Mouse (Mus musculus): Measurements from ENCODE around the gene Polr2h.

Polr2h gene

DNA sequence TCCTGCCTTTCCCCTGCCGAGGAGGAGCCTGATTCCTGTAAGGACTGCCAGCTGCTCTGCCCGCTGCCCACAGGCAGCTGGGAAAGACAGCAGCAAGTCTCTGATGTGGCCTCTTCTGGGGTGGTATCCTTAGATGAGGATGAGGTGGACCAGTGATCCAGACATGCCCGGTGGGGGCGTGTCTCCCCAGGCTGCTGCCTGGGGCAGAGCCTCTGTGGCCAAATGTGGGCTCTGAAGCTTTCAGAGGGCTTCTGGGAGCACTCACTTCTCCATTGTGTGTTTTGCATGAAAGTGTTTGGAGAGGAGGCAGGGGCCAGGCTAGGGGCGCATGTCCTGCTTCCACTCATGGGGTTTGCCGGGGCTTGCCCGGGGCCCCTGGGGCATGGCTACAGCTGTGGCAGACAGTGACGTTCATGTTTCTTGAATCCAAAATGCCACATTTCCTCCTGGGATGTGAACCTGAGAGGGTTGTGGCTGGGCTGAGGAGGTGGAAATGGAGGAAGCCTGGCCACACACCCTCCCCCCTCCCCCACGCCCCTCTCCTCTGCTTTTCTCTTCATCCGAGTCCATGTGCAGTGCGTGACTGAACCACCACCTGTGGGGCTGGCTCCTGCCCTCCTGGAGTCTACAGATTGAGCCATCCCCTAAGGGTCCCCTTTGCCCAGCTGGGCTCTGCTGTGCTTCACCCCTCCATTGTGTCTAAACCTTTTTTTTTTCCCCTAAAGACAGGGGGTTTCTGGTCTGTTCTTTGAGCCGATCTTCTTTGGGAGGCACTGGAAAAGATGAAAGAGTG is 15.5 kb upstream of the Polr2h start:
- DNase-seq (ENCODE audit: low spot score): no peak

DNA sequence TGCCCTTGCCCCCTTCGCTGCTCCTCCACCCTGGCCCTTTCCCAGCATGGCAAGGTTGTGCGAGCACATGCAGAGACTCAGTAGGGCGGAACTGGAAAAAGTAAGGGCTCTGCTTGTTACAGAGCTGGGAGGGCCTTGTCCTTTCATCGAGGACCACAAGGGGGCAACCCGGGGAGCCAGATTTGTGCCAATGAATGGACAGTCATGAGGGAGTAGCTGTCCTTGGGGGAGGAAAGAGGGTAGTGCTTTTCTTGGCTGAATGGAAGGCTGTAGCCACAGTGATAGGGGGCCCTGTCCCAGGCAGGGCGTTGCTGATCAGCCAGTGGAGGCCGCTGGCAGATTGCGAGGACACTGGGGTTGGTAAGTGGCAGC is 15.0 kb upstream of the Polr2h start:
- no peak for DNase-seq (ENCODE audit: low spot score)

DNA sequence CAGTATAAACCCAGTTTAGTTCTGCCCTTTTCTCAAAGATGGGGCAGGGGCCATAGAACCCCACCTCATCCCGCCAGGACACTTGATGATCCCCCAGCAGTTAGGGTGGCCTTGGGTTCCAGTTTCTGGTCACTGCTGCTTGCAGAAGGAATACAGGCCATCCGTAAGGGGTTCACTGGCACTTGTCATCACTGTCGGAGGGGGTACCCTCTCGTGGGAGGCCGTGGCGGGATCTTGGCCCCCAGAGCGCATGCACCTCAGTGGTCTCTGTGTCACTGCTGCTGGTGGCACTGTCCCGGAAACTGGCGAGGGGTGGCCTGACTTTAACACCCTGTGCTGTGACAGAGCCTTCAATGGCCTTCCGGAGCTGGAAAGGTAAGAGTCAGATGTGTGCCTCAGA is 14.4 kb upstream of the Polr2h start:
- no peak for DNase-seq (ENCODE audit: low spot score)

DNA sequence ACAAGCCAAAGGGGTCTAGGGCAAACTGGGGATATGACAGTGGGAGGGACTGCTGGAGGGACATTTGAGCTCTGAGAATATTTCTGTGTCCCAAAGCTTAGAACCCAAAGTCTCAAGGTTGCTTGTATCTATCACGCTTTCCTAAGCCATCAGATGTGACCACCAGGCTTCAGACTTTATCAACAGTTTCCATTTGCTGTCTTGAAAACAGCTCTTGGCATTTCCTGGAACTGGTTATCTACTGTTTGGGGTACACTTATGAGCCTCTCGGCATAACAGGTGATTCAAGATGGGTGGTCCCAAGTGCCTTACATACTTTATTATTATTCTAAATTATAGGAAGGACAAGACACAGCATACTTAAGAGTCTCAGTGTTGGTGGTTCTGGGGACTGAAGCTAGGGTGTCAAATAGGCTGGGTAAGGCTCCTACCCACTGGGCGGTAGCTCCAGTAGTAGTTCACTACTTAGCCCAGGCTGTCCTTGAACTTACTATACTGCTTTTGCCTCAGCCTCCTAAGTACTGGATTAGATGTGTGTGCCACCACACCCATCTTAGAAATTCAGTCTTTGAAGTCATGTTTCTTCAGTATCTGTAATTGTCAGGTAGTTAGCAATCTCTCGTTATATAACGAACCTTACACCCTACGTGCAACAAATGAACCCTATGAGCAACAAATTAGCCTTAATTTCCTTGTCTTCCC is 13.6 kb upstream of the Polr2h start:
- DNase-seq (ENCODE audit: low spot score): no peak

DNA sequence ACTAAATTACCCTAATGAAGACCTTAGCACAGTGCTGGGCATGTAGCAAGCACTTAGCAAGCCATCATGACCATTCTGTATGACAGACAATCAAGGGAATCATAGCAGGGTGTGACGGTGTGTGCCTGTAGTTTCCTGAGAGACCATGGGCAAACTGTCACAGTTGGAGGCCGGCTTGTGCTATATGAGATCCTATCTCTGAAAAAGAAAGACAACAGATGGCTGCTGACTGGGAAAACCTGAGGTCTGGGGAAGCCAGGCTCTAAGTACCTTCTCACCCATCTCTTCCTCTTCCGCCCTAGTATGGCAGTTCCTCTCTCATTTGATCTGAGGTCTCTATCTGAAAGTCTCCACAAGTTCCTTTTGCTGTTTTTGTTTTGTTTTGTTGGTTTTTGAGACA is 11.7 kb upstream of the Polr2h start:
- DNase-seq (ENCODE audit: low spot score): no peak

DNA sequence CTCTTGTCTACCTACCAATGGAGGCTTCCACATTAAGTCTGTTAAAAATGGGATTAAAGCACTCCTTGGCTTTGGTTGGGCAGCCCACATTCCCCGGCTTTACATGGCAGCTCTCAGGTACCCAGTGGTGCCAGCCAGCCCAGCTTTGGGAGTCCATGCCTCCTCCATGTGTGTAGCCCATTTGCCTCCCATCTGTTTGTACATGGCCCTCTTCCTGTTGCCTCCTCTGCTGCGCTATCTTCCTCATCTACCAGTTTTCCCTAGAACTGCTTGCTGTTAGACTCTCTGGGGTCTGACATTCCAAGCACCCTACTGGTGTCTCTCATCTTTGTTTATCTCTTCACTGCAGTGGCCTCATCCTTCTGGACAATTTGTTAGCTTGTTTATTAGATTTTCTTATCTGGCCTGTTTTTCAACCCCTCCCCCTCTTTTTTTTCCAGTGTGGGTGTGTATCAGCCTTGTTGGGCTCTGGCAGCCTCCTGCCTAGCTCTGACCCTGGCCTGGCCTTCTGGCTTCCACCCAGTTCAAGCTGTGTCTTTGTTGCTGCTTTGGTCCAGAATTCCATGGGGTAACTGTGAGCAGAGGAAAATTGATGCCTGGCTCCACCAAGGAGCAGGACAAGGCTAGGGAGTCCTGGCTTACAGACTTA is 10.9 kb upstream of the Polr2h start:
- DNase-seq (ENCODE audit: low spot score): no peak

DNA sequence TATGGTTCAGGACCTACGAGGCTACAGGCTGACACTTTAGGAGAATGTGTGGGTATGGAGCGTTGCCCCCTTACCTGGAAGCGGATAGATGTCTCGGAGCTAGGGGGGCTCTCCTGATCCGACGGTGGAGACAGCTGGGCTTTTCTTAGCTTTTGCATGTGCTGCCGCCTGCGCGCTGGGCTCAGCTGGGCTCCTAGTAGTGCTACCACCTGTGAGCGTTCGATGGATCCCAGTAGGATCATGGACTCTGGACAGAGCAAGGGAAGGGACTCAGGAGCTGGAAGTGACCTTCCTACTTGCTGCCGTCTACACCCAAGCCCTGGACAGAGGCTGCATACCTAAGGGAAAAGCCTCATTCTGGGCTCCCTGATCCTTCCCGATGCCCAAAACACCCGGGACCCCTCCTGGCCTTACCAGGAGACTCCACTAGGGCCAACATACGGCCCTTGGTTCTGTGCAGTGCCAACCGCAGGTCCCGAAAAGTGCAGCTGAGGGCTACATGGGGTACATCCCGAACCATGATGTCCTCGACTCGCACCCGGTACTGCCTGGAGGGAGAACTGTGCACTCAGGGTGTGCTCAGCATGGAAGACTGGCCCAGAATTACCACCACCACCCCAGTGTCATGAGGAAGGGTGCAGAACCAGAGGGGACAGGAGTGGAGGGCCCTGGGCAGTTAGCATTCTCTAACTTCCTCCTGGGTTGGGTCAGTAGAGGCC is 9.1 kb upstream of the Polr2h start:
- DNase-seq (ENCODE audit: low spot score): no peak

DNA sequence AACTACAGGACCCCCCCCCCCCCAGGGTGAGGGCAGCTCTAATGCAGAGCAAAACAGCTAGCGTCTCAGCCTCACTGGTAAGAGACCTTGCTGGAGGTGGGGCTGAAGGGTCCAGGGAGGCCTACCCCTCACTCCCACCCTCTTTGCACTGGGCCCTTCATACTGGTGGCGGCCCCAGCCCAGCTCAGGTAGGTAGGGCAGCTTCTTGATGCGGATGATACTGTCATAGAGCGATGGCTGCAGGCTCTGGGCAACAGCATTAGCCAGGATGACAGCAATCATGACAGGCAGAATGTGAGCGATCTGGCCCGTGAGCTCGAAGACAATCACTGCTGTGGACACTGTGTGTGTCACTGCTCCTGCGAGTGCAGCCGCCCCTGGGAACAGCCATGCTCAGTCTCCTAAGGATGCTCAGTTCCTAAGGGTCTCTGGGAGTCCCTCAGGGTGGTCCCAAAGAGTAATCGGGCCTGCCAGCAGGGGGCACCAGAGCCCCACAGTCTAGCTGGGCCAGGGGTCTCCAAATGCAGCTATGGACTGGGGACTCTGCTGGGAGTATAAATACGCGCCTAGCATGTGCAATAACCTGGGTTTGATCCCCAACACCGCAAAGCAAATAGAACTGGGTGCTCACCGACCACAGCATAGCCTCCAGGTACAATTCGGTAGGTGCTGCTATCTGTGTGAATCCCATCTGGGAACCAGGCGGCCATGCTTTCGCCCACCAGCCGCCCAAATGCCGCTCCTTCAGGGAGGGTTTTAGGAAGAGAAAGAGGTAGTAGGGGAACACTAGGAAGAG is 8.3 kb upstream of the Polr2h start:
- DNase-seq (ENCODE audit: low spot score): no peak

DNA sequence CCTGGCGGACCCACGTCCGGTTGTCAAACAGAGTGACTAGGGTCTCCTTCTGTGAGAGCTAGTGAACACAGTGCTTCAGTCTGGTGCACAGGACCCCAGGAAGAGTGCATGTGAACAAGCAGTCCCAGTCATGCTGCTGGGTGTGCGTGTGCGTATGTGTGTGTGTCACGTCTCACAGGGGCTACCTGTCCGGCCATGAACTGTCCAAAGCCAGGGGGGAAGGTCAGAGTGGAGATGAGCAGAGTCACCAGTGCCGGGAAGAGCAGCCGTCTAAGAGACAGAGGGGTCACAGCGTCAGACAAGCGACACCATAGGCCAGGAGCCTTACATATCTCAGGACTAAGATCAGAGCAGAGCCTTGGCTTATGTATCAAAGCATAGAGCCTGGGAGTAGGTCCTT is 7.1 kb upstream of the Polr2h start:
- DNase-seq (ENCODE audit: low spot score): no peak

DNA sequence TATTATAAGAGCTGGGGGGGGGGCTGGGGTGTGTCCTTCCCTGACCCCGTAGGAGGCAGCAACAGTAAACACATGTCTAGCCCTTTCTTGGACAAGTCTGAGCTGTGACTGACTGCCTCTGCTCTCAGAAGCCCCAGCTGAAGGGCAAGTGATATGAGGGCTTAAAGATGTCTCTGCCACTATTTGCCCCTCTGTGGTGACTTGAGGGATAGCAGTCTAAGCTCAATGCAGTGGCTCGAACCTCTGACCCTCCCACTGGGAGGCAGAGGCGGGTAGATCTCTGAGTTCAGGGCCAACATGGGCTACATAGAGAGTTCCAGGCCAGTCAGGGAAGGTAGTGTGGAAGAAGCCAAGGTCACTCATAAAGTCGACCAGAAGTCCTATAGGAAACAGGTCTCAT is 6.7 kb upstream of the Polr2h start:
- no peak for DNase-seq (ENCODE audit: low spot score)

DNA sequence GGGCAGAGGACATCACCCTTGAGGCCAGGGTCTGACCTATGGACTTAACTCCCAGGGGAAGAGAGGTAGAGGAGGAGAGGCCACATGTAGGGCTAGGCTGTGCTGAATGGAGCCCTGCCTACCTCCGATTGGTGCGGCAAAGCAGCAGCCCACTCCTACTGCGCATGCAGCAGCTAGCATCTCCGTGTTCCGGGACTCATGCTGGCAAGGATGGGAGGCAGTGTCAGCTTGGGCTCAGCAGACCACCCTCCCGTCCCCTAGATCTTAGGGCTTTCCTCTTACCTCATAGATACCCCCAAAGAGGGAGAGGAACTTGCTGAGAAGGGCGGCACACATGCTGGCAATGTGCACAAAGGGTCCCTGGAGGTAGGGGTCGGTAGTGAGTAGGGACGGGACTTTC is 5.3 kb upstream of the Polr2h start:
- DNase-seq (ENCODE audit: low spot score): no peak

DNA sequence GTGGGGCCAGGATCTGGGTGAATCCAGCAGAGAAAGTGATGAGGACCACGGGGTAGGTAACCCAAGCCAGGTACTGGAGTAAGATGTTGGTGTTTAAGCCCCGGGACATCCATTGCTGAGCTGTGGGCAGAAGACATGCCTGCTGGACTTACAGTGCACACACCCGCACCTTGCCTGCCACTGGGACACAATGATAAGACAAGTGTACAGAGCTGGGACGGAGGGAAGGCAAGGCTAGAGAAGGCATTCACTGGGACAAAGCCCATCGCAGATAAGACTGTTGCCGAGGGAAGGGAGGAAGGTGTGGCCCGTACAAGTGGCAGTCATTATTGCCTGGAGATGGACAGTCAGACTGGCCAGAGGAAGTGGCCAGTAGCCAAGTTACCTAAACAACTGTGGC is 4.6 kb upstream of the Polr2h start:
- DNase-seq (ENCODE audit: low spot score): no peak

DNA sequence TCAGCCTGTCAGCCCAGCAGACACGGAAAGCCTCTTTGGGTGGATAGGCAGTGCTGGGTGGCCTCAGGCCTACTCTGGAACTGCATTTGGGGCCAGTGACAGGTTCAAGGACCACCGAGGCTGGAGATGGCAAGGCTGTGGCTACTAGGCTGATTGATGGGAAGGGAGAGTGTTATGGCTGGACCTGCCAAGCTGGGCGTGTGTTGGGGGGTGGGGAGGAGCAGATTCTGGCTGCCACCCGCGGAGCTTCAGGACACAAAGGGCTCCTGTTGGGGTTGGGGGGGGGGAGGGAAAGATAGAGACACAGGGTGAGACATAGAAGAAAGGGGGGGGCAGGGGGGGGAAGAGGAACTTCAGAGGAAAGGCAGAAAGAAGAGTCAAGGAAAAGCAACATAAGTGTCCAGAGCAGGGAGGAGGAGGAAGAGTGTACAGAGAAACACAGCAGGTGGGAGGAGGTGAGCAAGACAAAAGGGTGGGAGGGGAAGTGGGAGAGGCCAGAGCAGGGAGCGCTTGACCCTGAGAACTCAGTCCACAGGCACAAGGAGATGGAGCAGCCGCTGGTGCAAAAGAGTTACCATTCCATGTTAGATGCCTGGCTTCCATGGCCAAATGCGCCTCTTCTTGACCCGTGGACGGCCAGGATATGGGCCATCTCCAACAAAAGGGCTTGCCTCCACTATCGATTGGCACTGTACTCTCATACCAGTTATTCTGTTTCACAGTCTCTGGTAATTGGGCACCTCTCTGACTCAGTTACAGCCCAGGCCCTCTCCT is 3.0 kb upstream of the Polr2h start:
- DNase-seq (ENCODE audit: low spot score): no peak

DNA sequence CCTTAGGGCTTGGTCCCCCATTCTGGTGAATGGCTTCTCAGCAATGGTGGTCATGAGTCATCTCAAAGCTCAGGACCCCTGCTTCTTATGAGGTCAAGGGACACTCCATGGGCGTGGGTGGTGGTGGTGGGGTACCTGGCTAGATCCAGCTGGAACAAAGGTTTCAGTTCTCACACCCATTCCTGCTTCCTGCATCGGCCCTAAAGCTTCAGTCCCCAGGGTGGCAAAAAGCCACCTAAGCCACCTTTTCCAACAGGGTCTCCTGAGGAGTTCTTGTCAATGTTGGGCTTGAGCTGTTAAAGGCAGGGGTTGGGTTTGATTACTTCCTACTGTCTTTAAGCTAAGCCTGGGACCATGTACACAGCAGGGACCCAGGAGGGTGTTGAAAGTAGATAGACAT is 2.3 kb upstream of the Polr2h start:
- DNase-seq (ENCODE audit: low spot score): no peak

DNA sequence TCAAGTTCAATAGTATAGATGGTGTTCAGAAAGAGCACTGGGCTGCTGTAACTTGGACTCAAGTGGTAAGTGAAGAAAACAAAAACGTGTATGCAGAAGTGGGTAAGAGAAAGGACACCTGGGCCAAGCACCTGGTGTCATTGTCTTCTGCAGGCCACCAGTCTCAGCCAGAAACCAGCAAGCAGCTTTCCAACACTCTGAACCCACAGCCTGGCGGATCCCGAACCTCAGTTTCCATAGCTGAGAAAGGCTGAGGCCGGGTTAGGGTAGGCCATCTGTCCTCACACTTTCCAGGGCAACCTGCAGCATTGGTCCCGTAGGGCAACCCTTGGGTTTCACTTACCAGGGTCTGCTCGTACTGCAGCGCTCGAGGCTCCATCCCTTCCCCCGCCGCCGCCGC is 1.9 kb upstream of the Polr2h start:
- DNase-seq (ENCODE audit: low spot score): no peak

DNA sequence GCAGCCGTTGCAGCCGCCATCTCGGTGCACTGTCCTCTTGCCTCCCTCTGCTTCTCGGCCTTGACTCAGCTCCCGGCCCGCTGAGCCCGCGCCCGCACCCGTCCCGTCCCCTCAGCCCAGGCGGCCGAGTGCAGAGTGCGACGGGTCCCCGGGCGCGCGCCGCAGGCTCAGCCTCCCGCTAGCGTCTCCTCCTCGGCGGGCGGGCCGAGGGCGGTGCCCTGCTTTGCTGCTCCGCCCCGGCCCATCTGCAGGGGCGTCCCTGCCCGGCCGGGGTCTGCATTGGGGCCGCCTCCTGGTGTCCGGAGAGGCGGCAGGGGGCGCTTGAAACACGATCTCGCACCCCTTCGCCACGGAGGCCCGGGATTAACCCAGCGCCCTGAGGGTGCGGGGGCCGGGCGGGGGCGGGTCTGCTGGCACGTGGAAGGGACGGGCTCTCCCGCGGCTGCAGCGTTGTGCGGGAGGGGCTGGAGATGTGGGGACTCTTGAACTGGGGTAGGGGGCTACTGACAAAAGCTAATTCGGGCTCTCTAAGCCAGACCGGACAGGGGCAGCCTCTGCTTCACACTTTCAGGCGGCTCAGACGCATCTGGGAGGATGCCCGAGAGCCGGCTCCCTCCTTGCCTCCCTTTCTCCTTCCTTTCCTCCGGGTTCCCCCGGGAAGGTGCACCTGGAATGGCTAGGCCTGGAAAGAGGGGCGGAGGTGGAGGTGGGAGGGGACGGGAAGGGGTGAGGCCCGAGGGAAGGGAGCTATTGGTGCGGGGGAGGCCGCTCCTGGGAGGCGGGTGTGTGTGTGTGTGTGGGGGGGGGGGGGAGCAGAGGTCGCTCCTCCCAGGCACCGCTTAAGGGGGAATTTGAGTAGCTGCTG is 1.3 kb upstream of the Polr2h start:
- peak; percentile 74 for DNase-seq (ENCODE audit: low spot score)

DNA sequence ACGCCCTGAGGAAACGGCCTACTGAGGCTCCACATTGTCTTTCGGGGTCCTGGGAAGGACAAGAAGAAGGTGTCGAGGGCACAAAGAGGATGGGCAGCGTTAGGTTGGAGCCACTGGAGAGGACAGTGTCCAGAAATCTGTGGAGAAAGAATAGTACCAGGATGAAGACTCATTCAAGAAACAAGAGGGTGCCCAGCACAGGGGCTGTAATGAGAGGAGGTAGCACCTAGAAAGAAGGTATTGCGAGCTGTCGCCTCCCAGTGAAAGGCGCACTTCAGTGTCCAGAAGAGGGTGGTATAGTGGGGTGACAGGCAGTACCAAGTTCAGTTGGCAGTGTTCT is 654 bp upstream of the Polr2h start:
- DNase-seq (ENCODE audit: low spot score): no peak

DNA sequence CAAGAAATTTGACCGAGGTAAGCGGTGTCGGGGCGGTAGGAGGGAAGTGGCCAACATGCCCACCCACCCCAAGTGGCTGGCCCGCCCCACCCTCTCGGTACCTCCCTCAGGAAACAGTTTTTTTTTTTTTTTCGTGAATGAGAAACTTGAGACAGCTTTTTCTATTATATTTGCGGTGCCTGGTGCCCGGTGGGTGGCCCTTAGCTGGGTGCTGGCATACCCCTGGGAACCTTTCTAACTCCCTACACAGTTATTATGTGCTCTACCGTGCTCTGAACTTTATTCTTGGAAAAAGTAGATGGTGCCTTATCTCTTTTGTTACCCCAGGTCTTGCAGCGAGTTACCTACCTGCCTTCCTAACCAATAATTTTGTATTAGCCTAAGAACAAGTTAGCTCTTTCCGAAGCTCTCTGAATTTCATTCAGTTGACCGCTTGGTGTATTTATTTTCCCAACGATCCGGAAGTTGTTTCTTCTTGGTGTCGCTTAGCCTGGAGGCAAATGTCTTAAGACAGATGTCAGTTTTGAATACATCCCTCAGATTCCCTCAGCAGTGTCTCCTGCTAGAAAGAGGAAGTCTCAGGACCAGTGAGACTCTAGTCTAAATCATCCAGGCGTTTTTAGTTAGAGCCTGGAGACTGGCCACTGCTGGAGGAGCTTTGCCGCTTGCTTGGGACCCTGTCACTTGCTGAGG is 659 bp downstream of the Polr2h start:
- no peak for DNase-seq (ENCODE audit: low spot score)

DNA sequence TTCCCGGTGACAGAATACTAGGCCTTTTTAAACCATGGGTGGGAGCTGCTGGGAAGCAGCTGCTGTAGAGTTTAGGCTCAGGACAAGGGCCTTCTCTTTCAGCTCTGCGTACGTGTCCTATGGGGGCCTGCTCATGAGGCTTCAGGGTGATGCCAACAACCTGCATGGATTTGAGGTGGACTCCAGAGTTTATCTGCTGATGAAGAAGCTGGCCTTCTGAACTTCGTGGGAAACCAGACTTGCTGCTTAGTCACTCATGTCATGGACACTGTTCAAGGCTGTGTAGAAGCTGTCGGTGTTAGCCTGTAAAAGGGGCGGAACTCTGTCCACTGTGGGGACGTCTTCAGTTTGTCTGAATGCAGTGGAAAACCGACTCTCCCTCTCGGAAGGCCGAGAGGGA is 4.3 kb downstream of the Polr2h start:
- no peak for DNase-seq (ENCODE audit: low spot score)

DNA sequence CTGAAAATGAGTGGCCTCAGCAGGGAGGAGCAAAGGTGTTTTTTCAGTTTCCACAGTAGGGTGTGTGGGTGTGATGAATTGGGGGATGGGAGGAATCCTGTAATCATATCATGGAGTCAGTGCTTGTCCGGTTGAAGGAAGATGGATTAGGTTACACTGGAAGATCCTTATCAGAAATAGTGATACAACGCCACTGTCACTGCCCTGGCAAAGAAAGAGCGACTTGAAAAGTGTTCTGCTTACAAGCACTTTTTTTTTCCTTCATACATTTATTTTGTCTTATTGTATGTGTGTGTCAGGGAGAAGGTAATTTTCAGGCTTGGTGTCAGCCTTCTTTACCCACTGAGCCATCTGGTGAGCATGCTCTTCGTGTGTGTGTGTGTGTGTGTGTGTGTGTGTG is 5.3 kb downstream of the Polr2h start:
- no peak for DNase-seq (ENCODE audit: low spot score)
